Mouse (Mus musculus) myocyte (in vitro differentiated cells): ENCODE measurements around the gene Gm9837.

Experiments
- E2F4 ChIP-seq: IDR thresholded peaks from one replicate; pipeline ENCODE4 v1.6.1; 2011; ENCODE audit warnings: mild to moderate bottlenecking, control low read depth, moderate library complexity; ENCODE audit not compliant: insufficient read depth
- MAX ChIP-seq: IDR thresholded peaks from one replicate; pipeline ENCODE4 v1.6.1; 2011; ENCODE audit warnings: low read depth, mild to moderate bottlenecking, control low read depth
- MYOD1 ChIP-seq, 3 experiments: IDR thresholded peaks; one replicate each; pipeline ENCODE4 v1.6.1; 2011; ENCODE audit warnings: control low read depth in 2 of 3, low read depth in 2 of 3, mild to moderate bottlenecking in 2 of 3, moderate library complexity in 1 of 3; ENCODE audit not compliant: insufficient read length in 2 of 3, control insufficient read depth in 1 of 3
- POLR2A ChIP-seq: IDR thresholded peaks from one replicate; pipeline ENCODE4 v1.6.1; 2011; ENCODE audit warnings: low read depth, mild to moderate bottlenecking, control low read depth, moderate library complexity; ENCODE audit not compliant: insufficient read length
- POLR2AphosphoS2 ChIP-seq: IDR thresholded peaks from one replicate; pipeline ENCODE4 v1.6.1; 2011; ENCODE audit warnings: low read depth, control low read depth; ENCODE audit not compliant: insufficient read length
- REST ChIP-seq: IDR thresholded peaks from one replicate; pipeline ENCODE4 v1.6.1; 2011; ENCODE audit warnings: mild to moderate bottlenecking, control low read depth, moderate library complexity; ENCODE audit not compliant: insufficient read depth, insufficient read length
- SRF ChIP-seq: IDR thresholded peaks from one replicate; pipeline ENCODE4 v1.6.1; 2011; ENCODE audit warnings: low read depth; ENCODE audit not compliant: control insufficient read depth, insufficient read length
- TCF12 ChIP-seq: IDR thresholded peaks from one replicate; pipeline ENCODE4 v1.6.1; 2011; ENCODE audit warnings: mild to moderate bottlenecking, control low read depth; ENCODE audit not compliant: poor library complexity, insufficient read depth, severe bottlenecking
- USF1 ChIP-seq: IDR thresholded peaks from one replicate; pipeline ENCODE4 v1.6.1; 2011; ENCODE audit warnings: low read depth, mild to moderate bottlenecking, control low read depth, moderate library complexity

DNA sequence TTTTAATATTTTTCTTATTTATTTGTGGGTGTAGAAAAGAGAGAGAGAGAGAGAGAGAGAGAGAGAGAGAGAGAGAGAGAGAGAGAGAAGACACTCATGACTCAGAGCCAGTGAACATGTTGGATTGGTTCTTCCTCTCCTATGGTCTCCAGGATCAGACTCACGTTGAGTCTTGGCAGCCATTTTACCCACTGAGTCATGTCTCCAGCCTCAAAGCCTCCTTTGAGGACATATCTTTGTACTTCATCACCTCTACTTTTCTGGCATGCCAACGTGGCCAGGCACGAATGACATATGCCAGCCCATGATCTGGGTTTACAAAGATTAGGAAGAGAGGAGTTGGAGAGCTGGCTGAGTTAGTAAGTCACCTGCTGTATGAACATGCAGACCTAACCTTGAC, 10.1 kb downstream of the Gm9837 start:
- TF ChIP-seq POLR2A (no peak), REST (no peak), MAX (no peak), USF1 (no peak), E2F4 (no peak), TCF12 (no peak), SRF (no peak), POLR2AphosphoS2 (no peak), MYOD1 (IDR thresholded peaks at IDR 0.05; ENCODE audit: control insufficient read depth in 1 of 3, insufficient read length in 2 of 3, low read depth in 2 of 3) (no peak)
